Mouse (Mus musculus) heart, embryonic 11.5 days (tissue): ENCODE data around the gene Ppp6r3. TPM values are rescaled to one million over a fixed set of nuclear protein-coding genes. Genes with fewer than 3 reads are reported as not detected.
"Not testable (repeated sequence)": the region's sequence is repeated elsewhere in the genome, so short reads cannot be mapped to it uniquely, and the experiment has no call there.

Experiments used
- ATAC-seq: fragments of 200-750 bp; cut with Nextera tagmentation; replicated peaks from 2 replicates; pipeline ENCODE4 v1.8.0; 2017; ENCODE audit warnings: moderate library complexity; ENCODE audit not compliant: insufficient number of reproducible peaks, low FRiP score, low TSS enrichment
- H3K27ac ChIP-seq: fragments of 300-500 bp; sonication (generic); 2 replicates; pipeline ENCODE4 v1.5.1; 2014; ENCODE audit warnings: mild to moderate bottlenecking, low read depth, low read length
- H3K27me3 ChIP-seq: fragments of 300-500 bp; sonication (generic); 2 replicates; pipeline ENCODE4 v1.6.1; 2014; ENCODE audit warnings: mild to moderate bottlenecking, low read length, mixed read lengths; ENCODE audit not compliant: control insufficient read depth, insufficient read depth
- H3K36me3 ChIP-seq: fragments of 300-500 bp; sonication (generic); 2 replicates; pipeline ENCODE4 v1.6.1; 2014; ENCODE audit warnings: mild to moderate bottlenecking, low read length, moderate library complexity, mixed read lengths; ENCODE audit not compliant: control insufficient read depth, insufficient read depth
- H3K4me1 ChIP-seq: fragments of 300-500 bp; sonication (generic); 2 replicates; pipeline ENCODE4 v1.6.1; 2014; ENCODE audit warnings: low read length; ENCODE audit not compliant: control insufficient read depth, insufficient read depth
- H3K4me2 ChIP-seq: fragments of 300-500 bp; sonication (generic); 2 replicates; pipeline ENCODE4 v1.6.1; 2014; ENCODE audit warnings: mild to moderate bottlenecking, moderate library complexity
- H3K4me3 ChIP-seq: fragments of 300-500 bp; sonication (generic); 2 replicates; pipeline ENCODE4 v1.5.1; 2014; ENCODE audit warnings: low read depth, low read length
- H3K9ac ChIP-seq: fragments of 300-500 bp; sonication (generic); 2 replicates; pipeline ENCODE4 v1.6.1; 2014; ENCODE audit warnings: mild to moderate bottlenecking, low read depth, low read length, moderate library complexity
- H3K9me3 ChIP-seq: fragments of 300-500 bp; sonication (generic); replicated peaks from 2 replicates; pipeline ENCODE4 v1.6.1; 2016; ENCODE audit warnings: low read length; ENCODE audit not compliant: control insufficient read depth
- WGBS: fragments of 180-500 bp; shearing (Covaris S2); extraction: QIAGEN DNeasy Blood & Tissue Kit; methylation state at CpG from one replicate; pipeline ENCODE4 v1.1.7; 2014; ENCODE audit not compliant: insufficient replicate concordance; 5-methylcytosine and 5-hydroxymethylcytosine counted together
- polyA plus RNA-seq: library from polyadenylated mRNA; unstranded; fragments of >200 nt; fragmentation: Nextera tagmentation; extraction: Ambion mirVana; gene quantifications from 2 replicates; pipeline ENCODE4 v1.2.1, GENCODE M21; 2014

The Ppp6r3 gene
- polyA plus RNA-seq, 1 experiment from 2014 or later: 57.9 TPM

DNA sequence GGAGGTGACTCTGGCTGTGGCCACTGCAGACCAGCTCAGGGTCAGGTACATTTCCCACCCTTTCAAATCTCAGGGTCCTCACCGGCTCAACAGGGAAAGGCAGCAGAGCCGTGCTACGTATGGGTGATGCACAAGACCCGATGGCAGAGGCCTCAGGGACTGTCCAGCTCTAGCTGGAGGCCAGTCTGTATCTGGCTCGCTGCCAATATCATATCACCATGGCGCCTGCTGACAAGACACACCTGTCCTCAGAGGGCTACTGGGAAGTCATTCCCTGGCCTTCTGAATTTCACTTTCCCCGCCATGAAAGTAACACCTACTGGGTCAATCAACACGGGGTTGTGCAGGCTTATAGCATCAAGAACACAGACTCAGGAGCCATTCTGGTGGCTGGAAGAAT is 36.2 kb upstream of the Ppp6r3 start:
- Histone ChIP-seq H3K27ac (no peak overlapping the region), H3K4me2 (no peak overlapping the region), H3K9ac (no peak overlapping the region), H3K36me3 (peaks cover 7% of the 10 kb centered on the region), H3K4me1 (peaks cover 6% of the 10 kb centered on the region), H3K27me3 (no peaks in the 10 kb centered on the region), H3K9me3 (no peaks in the 10 kb centered on the region), H3K4me3 (no peak overlapping the region)
- no peak for ATAC-seq
- WGBS: 57% methylated on average over 8 of the region's 8 CpGs

DNA sequence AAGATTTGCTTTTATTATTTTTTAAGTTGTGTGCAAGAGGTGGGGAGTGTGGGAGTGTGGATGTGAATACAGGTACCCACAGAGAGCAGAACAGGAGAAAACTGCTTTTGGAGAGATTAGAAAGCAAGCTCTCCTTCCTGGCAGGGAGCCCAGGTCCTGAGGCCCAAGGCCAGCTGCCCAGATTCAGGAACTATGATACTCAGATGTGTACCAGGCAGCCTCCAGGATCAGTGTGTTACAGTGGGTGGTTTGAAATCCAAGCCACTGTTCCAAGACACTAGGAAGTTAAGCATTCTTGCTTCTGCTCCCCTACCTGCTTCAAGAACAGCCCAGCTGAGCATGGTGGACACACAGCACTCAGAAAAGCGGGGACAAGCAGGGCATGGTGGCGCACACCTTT is 35.3 kb upstream of the Ppp6r3 start:
- H3K36me3 ChIP-seq: peaks cover 7% of the 10 kb centered on the region
- WGBS: 90% methylated on average over 2 of the region's 2 CpGs
- peaks cover 6% of the 10 kb centered on the region for H3K4me1 ChIP-seq
- no peak overlapping the region for H3K27ac ChIP-seq
- no peak overlapping the region for H3K4me3 ChIP-seq
- no peak for ATAC-seq
- H3K9ac ChIP-seq: no peak overlapping the region
- H3K4me2 ChIP-seq: no peak overlapping the region
- H3K27me3 ChIP-seq: no peaks in the 10 kb centered on the region
- H3K9me3 ChIP-seq: no peaks in the 10 kb centered on the region

DNA sequence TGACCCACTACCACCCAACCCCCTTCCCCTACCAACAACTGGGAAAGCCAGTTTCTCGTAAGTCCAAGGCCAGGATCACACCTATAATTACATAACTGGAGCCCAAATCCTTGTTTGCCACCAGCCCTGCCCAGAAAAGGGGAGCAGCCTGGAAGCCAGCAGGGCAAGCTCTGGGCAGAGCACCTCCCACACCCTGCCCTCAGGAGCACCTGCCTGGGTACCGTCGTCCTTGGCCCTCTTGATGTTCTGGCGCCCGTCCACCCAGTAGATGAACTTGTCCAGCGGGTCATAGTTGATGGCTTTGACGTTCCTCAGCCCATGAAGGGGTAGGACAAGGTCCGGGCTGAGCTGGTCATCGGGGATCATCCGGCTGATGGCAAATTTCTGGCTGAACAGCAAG is 34.3 kb upstream of the Ppp6r3 start:
- Histone ChIP-seq H3K4me1 (peaks cover 6% of the 10 kb centered on the region), H3K9ac (no peak overlapping the region), H3K9me3 (no peaks in the 10 kb centered on the region), H3K36me3 (peaks cover 8% of the 10 kb centered on the region; the same call in 1 of the 2 replicates), H3K27ac (no peak overlapping the region), H3K4me3 (no peak overlapping the region), H3K4me2 (no peak overlapping the region), H3K27me3 (no peaks in the 10 kb centered on the region)
- no peak for ATAC-seq
- 94% methylated on average over 10 of the region's 10 CpGs for WGBS

GRCm38 (mm10) chr19:3594316-3594715 is 18.8 kb upstream of the Ppp6r3 start:
- WGBS: 90% methylated on average over 5 of the region's 5 CpGs
- H3K27me3 ChIP-seq: no peaks in the 10 kb centered on the region
- H3K27ac ChIP-seq: no peak overlapping the region
- H3K4me2 ChIP-seq: no peak overlapping the region
- H3K9ac ChIP-seq: no peak overlapping the region
- no peak for ATAC-seq
- H3K36me3 ChIP-seq: peaks cover 24% of the 10 kb centered on the region
- peaks cover 4% of the 10 kb centered on the region; the same call in 1 of the 2 replicates for H3K4me1 ChIP-seq
- H3K9me3 ChIP-seq: no peaks in the 10 kb centered on the region
- H3K4me3 ChIP-seq: no peak overlapping the region

DNA sequence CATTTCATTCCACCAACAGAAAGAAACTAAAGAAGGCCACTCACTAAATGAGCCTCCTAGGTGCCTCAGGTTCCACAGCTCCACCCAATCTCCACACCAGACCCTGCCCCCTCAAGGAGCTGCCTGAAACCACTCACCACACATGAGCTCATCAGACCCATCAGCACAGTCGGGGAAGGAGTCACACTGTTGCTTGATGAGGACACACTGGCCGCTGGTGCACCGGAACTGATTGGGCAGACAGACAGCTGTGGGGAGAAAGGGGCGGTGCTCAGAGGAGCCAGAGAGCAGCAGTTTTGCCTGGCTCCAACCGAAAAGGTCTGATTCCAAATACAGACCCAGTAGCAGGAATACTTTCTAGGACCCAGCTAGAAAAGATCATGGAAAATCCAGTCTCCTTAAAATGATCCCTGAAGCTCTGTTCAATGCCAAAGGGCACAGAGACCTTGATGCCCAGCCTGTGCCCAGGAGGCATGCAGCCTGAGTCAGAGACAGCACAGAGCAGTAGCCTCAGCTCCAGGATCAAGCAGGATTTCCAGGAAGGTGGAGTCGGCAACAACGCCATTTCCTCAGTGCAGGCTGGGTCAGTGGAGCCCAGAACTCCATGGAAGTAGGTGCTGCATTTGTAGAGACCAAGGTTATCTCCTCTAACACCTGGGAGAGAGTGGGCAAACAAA is 18.0 kb upstream of the Ppp6r3 start:
- H3K27ac ChIP-seq: no peak overlapping the region
- no peak overlapping the region for H3K4me3 ChIP-seq
- no peak for ATAC-seq
- no peak overlapping the region for H3K4me2 ChIP-seq
- WGBS: 76% methylated on average over 7 of the region's 7 CpGs
- peaks cover 27% of the 10 kb centered on the region for H3K36me3 ChIP-seq
- no peak overlapping the region for H3K9ac ChIP-seq
- no peaks in the 10 kb centered on the region for H3K27me3 ChIP-seq
- no peaks in the 10 kb centered on the region for H3K9me3 ChIP-seq
- H3K4me1 ChIP-seq: peaks cover 4% of the 10 kb centered on the region; the same call in 1 of the 2 replicates

DNA sequence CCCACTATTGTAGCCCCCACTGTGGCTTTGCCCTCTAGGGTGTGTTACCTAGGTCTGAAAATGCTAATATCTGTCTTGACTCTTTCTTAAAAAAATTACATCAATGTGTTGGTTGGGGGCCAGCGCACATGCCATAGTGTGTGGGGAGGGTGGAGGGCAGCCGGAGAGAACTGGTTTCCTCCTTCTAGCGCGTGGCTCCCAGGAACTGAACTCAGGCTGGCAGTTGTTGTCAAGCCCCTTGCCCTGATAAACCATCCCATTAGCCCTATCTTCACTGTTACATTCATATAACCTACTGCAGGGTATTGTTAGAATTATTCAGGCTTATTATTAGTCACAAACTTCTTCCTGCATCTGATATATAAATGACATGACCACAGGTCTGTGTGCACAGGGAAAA is 14.4 kb upstream of the Ppp6r3 start:
- ATAC-seq: no peak
- H3K4me3 ChIP-seq: no peak overlapping the region
- no peak overlapping the region for H3K9ac ChIP-seq
- H3K27ac ChIP-seq: no peak overlapping the region
- peaks cover 4% of the 10 kb centered on the region; the same call in 1 of the 2 replicates for H3K4me1 ChIP-seq
- 86% methylated on average over 4 of the region's 4 CpGs for WGBS
- H3K27me3 ChIP-seq: no peaks in the 10 kb centered on the region
- peaks cover 22% of the 10 kb centered on the region for H3K36me3 ChIP-seq
- no peaks in the 10 kb centered on the region for H3K9me3 ChIP-seq
- H3K4me2 ChIP-seq: no peak overlapping the region

DNA sequence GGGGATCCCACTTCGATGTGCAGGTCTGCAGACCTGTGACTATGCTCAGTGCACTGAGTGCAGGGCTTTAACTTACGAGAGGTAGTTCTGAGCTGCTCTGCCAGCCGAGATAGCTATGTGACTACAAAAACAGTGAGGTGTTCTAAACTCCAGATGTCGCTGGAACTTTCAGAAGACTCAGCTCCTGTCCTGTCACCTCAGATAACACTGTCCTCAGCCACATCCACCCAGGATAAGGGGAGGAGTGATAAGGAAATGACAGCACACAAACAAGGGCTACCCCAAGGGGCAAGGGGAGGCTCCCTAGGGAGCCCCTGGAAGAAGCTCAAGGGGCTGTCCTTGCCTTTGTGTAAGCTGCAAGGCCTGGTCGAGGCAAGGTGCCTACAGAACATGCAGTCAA is 14.0 kb upstream of the Ppp6r3 start:
- Histone ChIP-seq H3K36me3 (peaks cover 19% of the 10 kb centered on the region), H3K9ac (no peak overlapping the region), H3K4me1 (peaks cover 4% of the 10 kb centered on the region; the same call in 1 of the 2 replicates), H3K4me2 (no peak overlapping the region), H3K9me3 (no peaks in the 10 kb centered on the region), H3K27me3 (no peaks in the 10 kb centered on the region), H3K27ac (no peak overlapping the region), H3K4me3 (no peak overlapping the region)
- WGBS: 35% methylated on average over 5 of the region's 5 CpGs
- no peak for ATAC-seq

DNA sequence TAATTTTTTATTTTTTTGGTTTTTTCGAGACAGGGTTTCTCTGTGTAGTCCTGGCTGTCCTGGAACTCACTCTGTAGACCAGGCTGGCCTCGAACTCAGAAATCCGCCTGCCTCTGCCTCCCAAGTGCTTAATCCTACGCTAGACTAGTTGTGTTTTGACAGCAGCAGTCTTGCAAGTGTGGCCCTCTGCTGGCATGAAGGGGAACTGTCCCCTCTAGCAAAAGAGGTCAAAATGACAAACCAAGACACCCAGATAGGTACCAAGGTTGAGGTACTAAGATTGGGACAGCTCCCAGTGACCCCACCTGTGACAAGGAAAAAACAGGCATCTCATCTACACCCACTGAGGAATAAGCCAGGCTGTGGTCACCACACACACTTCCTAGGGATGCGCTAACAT is 12.2 kb upstream of the Ppp6r3 start:
- not testable (repeated sequence) for ATAC-seq, H3K4me2 ChIP-seq, H3K4me1 ChIP-seq, H3K9ac ChIP-seq, H3K9me3 ChIP-seq, H3K4me3 ChIP-seq, H3K27me3 ChIP-seq, H3K27ac ChIP-seq
- WGBS: 91% methylated on average over 5 of the region's 5 CpGs
- H3K36me3 ChIP-seq: peaks cover 14% of the 10 kb centered on the region

GRCm38 (mm10) chr19:3586540-3586939 is 11.0 kb upstream of the Ppp6r3 start:
- peaks cover 14% of the 10 kb centered on the region for H3K36me3 ChIP-seq
- H3K9ac ChIP-seq: no peak overlapping the region
- no peak overlapping the region for H3K4me3 ChIP-seq
- WGBS: 35% methylated on average over 1 of the region's 1 CpGs
- H3K27ac ChIP-seq: no peak overlapping the region
- H3K4me1 ChIP-seq: peaks cover 4% of the 10 kb centered on the region; the same call in 1 of the 2 replicates
- no peaks in the 10 kb centered on the region for H3K27me3 ChIP-seq
- ATAC-seq: no peak
- no peak overlapping the region for H3K4me2 ChIP-seq
- H3K9me3 ChIP-seq: no peaks in the 10 kb centered on the region
